Mouse (Mus musculus) myocyte (in vitro differentiated cells): Measurements from ENCODE around the gene Cct3.

ENCODE experiments used
- CEBPB ChIP-seq: IDR thresholded peaks from 2 replicates; pipeline ENCODE4 v1.6.1; 2011; ENCODE audit warnings: mild to moderate bottlenecking, moderate library complexity; ENCODE audit not compliant: poor library complexity, insufficient read depth, severe bottlenecking
- E2F4 ChIP-seq: IDR thresholded peaks from one replicate; pipeline ENCODE4 v1.6.1; 2011; ENCODE audit warnings: mild to moderate bottlenecking, control low read depth, moderate library complexity; ENCODE audit not compliant: insufficient read depth
- MAX ChIP-seq: IDR thresholded peaks from one replicate; pipeline ENCODE4 v1.6.1; 2011; ENCODE audit warnings: low read depth, mild to moderate bottlenecking, control low read depth
- MYOD1 ChIP-seq, 3 experiments: IDR thresholded peaks; one replicate each; pipeline ENCODE4 v1.6.1; 2011; ENCODE audit warnings: control low read depth in 2 of 3, low read depth in 2 of 3, mild to moderate bottlenecking in 2 of 3, moderate library complexity in 1 of 3; ENCODE audit not compliant: insufficient read length in 2 of 3, control insufficient read depth in 1 of 3
- MYOG ChIP-seq, 3 experiments: IDR thresholded peaks; one replicate each; pipeline ENCODE4 v1.6.1; 2011; ENCODE audit warnings: control low read depth in 2 of 3, low read depth in 2 of 3, mild to moderate bottlenecking in 2 of 3; ENCODE audit not compliant: insufficient read length in 2 of 3, control insufficient read depth in 1 of 3, insufficient read depth in 1 of 3
- POLR2A ChIP-seq: IDR thresholded peaks from one replicate; pipeline ENCODE4 v1.6.1; 2011; ENCODE audit warnings: low read depth, mild to moderate bottlenecking, control low read depth, moderate library complexity; ENCODE audit not compliant: insufficient read length
- POLR2AphosphoS2 ChIP-seq: IDR thresholded peaks from one replicate; pipeline ENCODE4 v1.6.1; 2011; ENCODE audit warnings: low read depth, control low read depth; ENCODE audit not compliant: insufficient read length
- REST ChIP-seq: IDR thresholded peaks from one replicate; pipeline ENCODE4 v1.6.1; 2011; ENCODE audit warnings: mild to moderate bottlenecking, control low read depth, moderate library complexity; ENCODE audit not compliant: insufficient read depth, insufficient read length
- TCF12 ChIP-seq: IDR thresholded peaks from one replicate; pipeline ENCODE4 v1.6.1; 2011; ENCODE audit warnings: mild to moderate bottlenecking, control low read depth; ENCODE audit not compliant: poor library complexity, insufficient read depth, severe bottlenecking
- TCF3 ChIP-seq: IDR thresholded peaks from one replicate; pipeline ENCODE4 v1.6.1; 2011; ENCODE audit warnings: low read depth, control low read depth; ENCODE audit not compliant: insufficient read length
- USF1 ChIP-seq: IDR thresholded peaks from one replicate; pipeline ENCODE4 v1.6.1; 2011; ENCODE audit warnings: low read depth, mild to moderate bottlenecking, control low read depth, moderate library complexity

GRCm38 (mm10) chr3:88334029-88334658, 37.2 kb downstream of the Cct3 start:
- TF ChIP-seq POLR2AphosphoS2 (no peak), POLR2A (no peak), CEBPB (no peak), MAX (no peak), REST (no peak), USF1 (no peak), MYOG (IDR thresholded peaks at IDR 0.05; ENCODE audit: control insufficient read depth in 1 of 3, insufficient read depth in 1 of 3, insufficient read length in 2 of 3, low read depth in 2 of 3) (no peak), TCF12 (no peak), MYOD1 (IDR thresholded peaks at IDR 0.05; ENCODE audit: control insufficient read depth in 1 of 3, insufficient read length in 2 of 3, low read depth in 2 of 3) (no peak), TCF3 (no peak), E2F4 (no peak)
